Mouse (Mus musculus): Measurements from ENCODE around the gene Sh3pxd2b.
"Not testable (repeated sequence)": the region's sequence is repeated elsewhere in the genome, so short reads cannot be mapped to it uniquely, and the experiment has no call there.

GRCm38 (mm10) chr11:32299865-32300264, 47.8 kb upstream of the Sh3pxd2b start, which contains the start of gene Hbq1a:
- peak; percentile 68 for TF ChIP-seq CTCF (IDR thresholded peaks at IDR 0.05; ENCODE audit: low read depth, low read length)
- not testable (repeated sequence) for TF ChIP-seq POLR2A (IDR thresholded peaks at IDR 0.05; ENCODE audit: borderline replicate concordance, low read depth, low read length)

Data from bone marrow macrophage, adult 2 months (primary cell).